In the genomic region with DNA sequence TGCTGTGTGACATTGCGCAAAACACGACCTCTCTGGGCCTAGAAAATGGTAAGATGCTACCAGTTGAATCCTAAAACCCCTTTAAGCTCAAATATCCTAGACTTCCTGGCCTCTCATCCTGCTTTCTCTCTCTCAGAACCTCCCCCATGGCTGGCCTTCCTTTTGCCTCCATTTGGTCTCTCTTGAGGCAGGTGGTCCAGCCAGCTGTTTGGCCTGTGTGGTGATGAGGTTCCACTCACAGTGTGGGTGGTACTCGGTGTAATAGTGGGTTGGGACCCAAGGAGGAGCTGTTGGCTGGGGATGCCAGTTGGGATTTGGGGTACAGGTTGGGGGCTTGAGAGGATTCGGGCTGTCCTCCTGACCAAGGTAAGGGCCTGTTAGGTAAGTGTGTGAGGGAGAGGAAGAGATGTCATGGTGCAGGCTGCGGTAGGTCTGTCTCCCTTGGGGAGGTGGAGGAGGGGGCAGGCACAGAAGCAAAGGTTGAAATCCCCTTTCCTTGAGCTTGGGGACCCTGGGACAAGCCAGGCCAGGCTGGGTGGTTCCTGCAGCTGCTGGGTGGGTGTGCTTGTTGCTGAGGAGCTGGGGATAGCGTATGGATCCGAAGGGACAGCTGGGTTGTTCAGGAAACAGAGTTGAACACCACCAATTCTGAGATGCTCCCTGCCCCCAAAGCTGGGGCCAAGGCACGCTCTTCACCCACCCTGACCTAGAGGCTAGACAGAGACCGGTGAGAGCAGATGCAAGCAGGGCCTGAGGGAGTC, we compare ENCODE assay signal across 28 mouse cellular contexts. TPM values are rescaled to one million over a fixed set of nuclear protein-coding genes. Genes with fewer than 3 reads are reported as not detected.
DNase-seq lines count a peak whose midpoint lies in the region; ATAC-seq lines count a peak whose summit lies in the region.
"Had no signal": no experiment of that assay in that cellular context is flagged by ENCODE, and none has a peak within 500 bp of the region (broad histone marks: within the 10 kb centered on the region; RNA-seq: fewer than 3 reads in every experiment).

No protein-coding gene starts in this region.

- no peaks in the 10 kb centered on the region for H3K9me3 ChIP-seq in forebrain, embryonic 10.5 days
- H3K9me3 ChIP-seq in forebrain, embryonic 16.5 days (ENCODE audit: control insufficient read depth, low read length): no peaks in the 10 kb centered on the region
- no peaks in the 10 kb centered on the region for H3K9me3 ChIP-seq in midbrain, embryonic 10.5 days (replicated peaks)
- no peaks in the 10 kb centered on the region for H3K9me3 ChIP-seq in midbrain, embryonic 16.5 days (replicated peaks; ENCODE audit: control insufficient read depth, low read length, poor library complexity, severe bottlenecking)
- H3K9me3 ChIP-seq in limb, embryonic 12.5 days: no peaks in the 10 kb centered on the region
- H3K9me3 ChIP-seq: embryonic facial prominence, embryonic 15.5 days; forebrain, embryonic 12.5 days; forebrain, embryonic 15.5 days; heart, embryonic 12.5 days; heart, embryonic 15.5 days; hindbrain, embryonic 15.5 days had no signal

- peaks cover 74% of the 10 kb centered on the region for H3K4me1 ChIP-seq in forebrain, embryonic 10.5 days
- H3K4me1 ChIP-seq in forebrain, embryonic 16.5 days (replicated peaks; ENCODE audit: control insufficient read depth, insufficient read depth, low read length): peaks cover 13% of the 10 kb centered on the region
- peaks cover 71% of the 10 kb centered on the region for H3K4me1 ChIP-seq in midbrain, embryonic 10.5 days
- H3K4me1 ChIP-seq in midbrain, embryonic 16.5 days (ENCODE audit: control insufficient read depth, insufficient read depth, low read length): peaks cover 10% of the 10 kb centered on the region
- peaks cover 80% of the 10 kb centered on the region for H3K4me1 ChIP-seq in limb, embryonic 12.5 days (replicated peaks)

- DNase-seq in forebrain, embryonic 10.5 days (ENCODE audit: extremely low spot score, low spot score): no peak
- no peak for DNase-seq in midbrain, embryonic 10.5 days (ENCODE audit: low spot score)
- DNase-seq in ovary, postnatal 36 days (ENCODE audit: low spot score): no peak
- DNase-seq in cerebellum, adult 9-10 months: no peak
- DNase-seq in layer of hippocampus, postnatal 36 days: no peak
- DNase-seq: adrenal gland, postnatal 10 days; adrenal gland, postnatal 36 days; cerebellum, adult 18-20 months; cerebellum, adult 9-11 months; cerebellum, postnatal 25 days; gastrocnemius, postnatal 10 days; gastrocnemius, postnatal 36 days; heart, postnatal 10 days; heart, postnatal 36 days had no signal

- no peaks in the 10 kb centered on the region for H3K36me3 ChIP-seq in forebrain, embryonic 10.5 days (replicated peaks)
- no peaks in the 10 kb centered on the region for H3K36me3 ChIP-seq in forebrain, embryonic 16.5 days (ENCODE audit: control insufficient read depth, insufficient read depth)
- no peaks in the 10 kb centered on the region for H3K36me3 ChIP-seq in midbrain, embryonic 10.5 days
- no peaks in the 10 kb centered on the region for H3K36me3 ChIP-seq in midbrain, embryonic 16.5 days (ENCODE audit: control insufficient read depth, insufficient read depth, low read length)
- no peaks in the 10 kb centered on the region for H3K36me3 ChIP-seq in limb, embryonic 12.5 days
- H3K36me3 ChIP-seq: embryonic facial prominence, embryonic 15.5 days; forebrain, embryonic 12.5 days; forebrain, embryonic 15.5 days; heart, embryonic 12.5 days; heart, embryonic 15.5 days; hindbrain, embryonic 15.5 days had no signal

- H3K4me3 ChIP-seq in forebrain, embryonic 10.5 days: no peak overlapping the region
- H3K4me3 ChIP-seq in forebrain, embryonic 16.5 days (replicated peaks; ENCODE audit: low read length): no peak overlapping the region
- no peak overlapping the region for H3K4me3 ChIP-seq in midbrain, embryonic 10.5 days
- H3K4me3 ChIP-seq in midbrain, embryonic 16.5 days (ENCODE audit: low read depth, low read length): no peak overlapping the region
- no peak overlapping the region for H3K4me3 ChIP-seq in limb, embryonic 12.5 days (replicated peaks)
- H3K4me3 ChIP-seq: embryonic facial prominence, embryonic 15.5 days; forebrain, embryonic 12.5 days; forebrain, embryonic 15.5 days; heart, embryonic 12.5 days; heart, embryonic 15.5 days; hindbrain, embryonic 15.5 days had no signal

- 84% methylated on average over 9 of the region's 9 CpGs for WGBS in forebrain, embryonic 10.5 days
- 89% methylated on average over 9 of the region's 9 CpGs for WGBS in forebrain, embryonic 16.5 days
- WGBS in midbrain, embryonic 10.5 days: 87% methylated on average over 9 of the region's 9 CpGs
- WGBS in midbrain, embryonic 16.5 days: 87% methylated on average over 9 of the region's 9 CpGs
- WGBS in limb, embryonic 12.5 days: 82% methylated on average over 9 of the region's 9 CpGs

- no peak overlapping the region for H3K4me2 ChIP-seq in forebrain, embryonic 16.5 days (ENCODE audit: low read length)
- no peak overlapping the region for H3K4me2 ChIP-seq in midbrain, embryonic 16.5 days (ENCODE audit: low read length)
- no peak overlapping the region for H3K4me2 ChIP-seq in limb, embryonic 12.5 days
- H3K4me2 ChIP-seq: embryonic facial prominence, embryonic 15.5 days; forebrain, embryonic 12.5 days; forebrain, embryonic 15.5 days; heart, embryonic 12.5 days; heart, embryonic 15.5 days; hindbrain, embryonic 15.5 days had no signal

- peaks cover 19% of the 10 kb centered on the region for H3K27me3 ChIP-seq in forebrain, embryonic 10.5 days (ENCODE audit: poor library complexity, severe bottlenecking)
- H3K27me3 ChIP-seq in forebrain, embryonic 16.5 days (replicated peaks; ENCODE audit: control insufficient read depth, insufficient read depth, low read length): no peaks in the 10 kb centered on the region
- peaks cover 37% of the 10 kb centered on the region for H3K27me3 ChIP-seq in midbrain, embryonic 10.5 days (ENCODE audit: low read depth, poor library complexity, severe bottlenecking)
- H3K27me3 ChIP-seq in midbrain, embryonic 16.5 days (ENCODE audit: control insufficient read depth, insufficient read depth, low read depth, low read length): no peaks in the 10 kb centered on the region
- no peaks in the 10 kb centered on the region for H3K27me3 ChIP-seq in limb, embryonic 12.5 days
- H3K27me3 ChIP-seq: embryonic facial prominence, embryonic 15.5 days; forebrain, embryonic 15.5 days; heart, embryonic 12.5 days; heart, embryonic 15.5 days had no signal

- no peak for ATAC-seq in forebrain, embryonic 16.5 days
- no peak for ATAC-seq in midbrain, embryonic 16.5 days
- no peak for ATAC-seq in limb, embryonic 12.5 days (ENCODE audit: insufficient number of reproducible peaks, insufficient read depth, low FRiP score, low TSS enrichment, low read depth)
- ATAC-seq: activated CD4-positive, CD25-positive, alpha-beta regulatory T cell, adult 4 months; forebrain, embryonic 15.5 days had no signal

- H3K9ac ChIP-seq in forebrain, embryonic 16.5 days (replicated peaks; ENCODE audit: low read depth, low read length): no peak overlapping the region
- no peak overlapping the region for H3K9ac ChIP-seq in midbrain, embryonic 16.5 days (ENCODE audit: low read depth, low read length)
- H3K9ac ChIP-seq in limb, embryonic 12.5 days (replicated peaks): no peak overlapping the region
- H3K9ac ChIP-seq: embryonic facial prominence, embryonic 15.5 days; forebrain, embryonic 12.5 days; forebrain, embryonic 15.5 days; heart, embryonic 12.5 days; heart, embryonic 15.5 days; hindbrain, embryonic 15.5 days had no signal

- H3K27ac ChIP-seq in forebrain, embryonic 10.5 days: peak overlapping the region; percentile 10
- no peak overlapping the region for H3K27ac ChIP-seq in forebrain, embryonic 16.5 days (ENCODE audit: low read length)
- H3K27ac ChIP-seq in midbrain, embryonic 10.5 days (replicated peaks): 0 out of 2 replicates have a peak overlapping the region, but pooled peaks have one; percentile 42
- no peak overlapping the region for H3K27ac ChIP-seq in midbrain, embryonic 16.5 days (ENCODE audit: low read length)
- H3K27ac ChIP-seq in limb, embryonic 12.5 days: peak overlapping the region; percentile 41; the same call in 1 of the 2 replicates
- H3K27ac ChIP-seq: embryonic facial prominence, embryonic 15.5 days; forebrain, embryonic 12.5 days; forebrain, embryonic 15.5 days; heart, embryonic 15.5 days; hindbrain, embryonic 15.5 days had no signal

RNA-seq across cellular contexts. Expression of a gene that starts 23.2 kb away (rescaled TPM):
- polyA plus RNA-seq in forebrain, embryonic 10.5 days (2016; fragmentation: Nextera tagmentation; extraction: Ambion mirVana): 39.2 and 42.2 TPM in 2 replicates
- 12.0 and 13.5 TPM in 2 replicates for polyA plus RNA-seq in forebrain, embryonic 16.5 days (2015; fragmentation: Nextera tagmentation; extraction: Ambion mirVana)
- polyA plus RNA-seq in midbrain, embryonic 10.5 days (2016; fragmentation: Nextera tagmentation; extraction: Ambion mirVana): 26.5 and 27.9 TPM in 2 replicates
- polyA plus RNA-seq in midbrain, embryonic 16.5 days (2015; fragmentation: Nextera tagmentation; extraction: Ambion mirVana): 3.9 and 4.4 TPM in 2 replicates
- 77.9 and 82.7 TPM in 2 replicates for polyA plus RNA-seq in limb, embryonic 12.5 days (2016; fragmentation: Nextera tagmentation; extraction: Ambion mirVana)
- total RNA-seq in layer of hippocampus, postnatal 36 days (2021): 1 to 10 TPM; 6.3 to 8.9 TPM
- total RNA-seq: common myeloid progenitor, adult 5-6 weeks; granulocyte monocyte progenitor cell, adult 5-6 weeks had no signal
- polyA plus RNA-seq: activated CD4-positive, CD25-positive, alpha-beta regulatory T cell, adult 4 months had no signal

RNA-seq across cellular contexts. Expression of a gene that starts 36.2 kb away (rescaled TPM):
- polyA plus RNA-seq in forebrain, embryonic 10.5 days (2016; fragmentation: Nextera tagmentation; extraction: Ambion mirVana): 0.10 and 0.15 TPM in 2 replicates
- 0.09 TPM in 1 of 2 replicates, not detected in the other for polyA plus RNA-seq in forebrain, embryonic 16.5 days (2015; fragmentation: Nextera tagmentation; extraction: Ambion mirVana)
- 0.16 and 0.41 TPM in 2 replicates for polyA plus RNA-seq in midbrain, embryonic 10.5 days (2016; fragmentation: Nextera tagmentation; extraction: Ambion mirVana)
- 0.15 and 0.16 TPM in 2 replicates for polyA plus RNA-seq in midbrain, embryonic 16.5 days (2015; fragmentation: Nextera tagmentation; extraction: Ambion mirVana)
- polyA plus RNA-seq in limb, embryonic 12.5 days (2016; fragmentation: Nextera tagmentation; extraction: Ambion mirVana): 0.98 and 1.3 TPM in 2 replicates
- total RNA-seq in layer of hippocampus, postnatal 36 days (2021): not detected
- total RNA-seq: adrenal gland, postnatal 10 days; adrenal gland, postnatal 36 days; common myeloid progenitor, adult 5-6 weeks; gastrocnemius, adult 18-20 months; gastrocnemius, postnatal 10 days; gastrocnemius, postnatal 36 days; granulocyte monocyte progenitor cell, adult 5-6 weeks; heart, adult 8-10 months; heart, postnatal 36 days had no signal
- polyA plus RNA-seq: activated CD4-positive, CD25-positive, alpha-beta regulatory T cell, adult 4 months had no signal

RNA-seq across cellular contexts. Expression of a gene that starts 48.1 kb away (rescaled TPM):
- polyA plus RNA-seq in forebrain, embryonic 10.5 days (2016; fragmentation: Nextera tagmentation; extraction: Ambion mirVana): 11.8 and 13.1 TPM in 2 replicates
- polyA plus RNA-seq in forebrain, embryonic 16.5 days (2015; fragmentation: Nextera tagmentation; extraction: Ambion mirVana): 6.4 and 8.3 TPM in 2 replicates
- 11.1 and 12.6 TPM in 2 replicates for polyA plus RNA-seq in midbrain, embryonic 10.5 days (2016; fragmentation: Nextera tagmentation; extraction: Ambion mirVana)
- 1.6 and 2.4 TPM in 2 replicates for polyA plus RNA-seq in midbrain, embryonic 16.5 days (2015; fragmentation: Nextera tagmentation; extraction: Ambion mirVana)
- polyA plus RNA-seq in limb, embryonic 12.5 days (2016; fragmentation: Nextera tagmentation; extraction: Ambion mirVana): 5.3 and 7.4 TPM in 2 replicates
- total RNA-seq in layer of hippocampus, postnatal 36 days (2021): 1 to 10 TPM in 1 of 2 experiments, under 1 TPM in 1; 0.90 to 3.2 TPM
- total RNA-seq: common myeloid progenitor, adult 5-6 weeks; gastrocnemius, postnatal 36 days; granulocyte monocyte progenitor cell, adult 5-6 weeks had no signal
- polyA plus RNA-seq: activated CD4-positive, CD25-positive, alpha-beta regulatory T cell, adult 4 months had no signal

Comparison
In these comparisons a context has a peak if more than half of its experiments do, and no peak if none do; other contexts are left out.
1. H3K27ac ChIP-seq: peak in forebrain, embryonic 10.5 days (single experiment), midbrain, embryonic 10.5 days (single experiment) and limb, embryonic 12.5 days (single experiment); none in forebrain, embryonic 16.5 days (single experiment) and midbrain, embryonic 16.5 days (single experiment).